Mouse (Mus musculus): ENCODE data around the gene Etfdh.
A peak's percentile ranks its signal among the peaks of the same experiment; 100 is the strongest.

Gene Etfdh

DNA sequence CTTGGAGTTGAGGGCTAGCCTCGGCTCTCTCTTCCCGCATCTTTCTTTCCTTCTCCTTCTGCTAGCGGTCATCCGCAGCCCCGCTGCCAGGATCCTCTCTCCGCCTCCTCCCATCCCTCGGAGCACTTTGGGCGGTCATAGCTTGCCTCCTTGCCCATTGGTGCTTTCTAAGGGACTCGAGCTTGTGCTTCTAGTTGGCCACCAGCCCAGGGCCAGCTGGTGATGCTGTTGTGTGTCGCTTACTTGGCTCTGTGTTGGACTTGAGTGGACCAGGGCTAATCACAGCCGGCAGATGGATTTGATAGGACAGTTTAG is at the start of gene Etfdh:
Etfdh (minus strand) TSS at position 85 of the 315 bp plus-strand sequence.
- DNase-seq (ENCODE audit: extremely low spot score): peak; percentile 68

DNA sequence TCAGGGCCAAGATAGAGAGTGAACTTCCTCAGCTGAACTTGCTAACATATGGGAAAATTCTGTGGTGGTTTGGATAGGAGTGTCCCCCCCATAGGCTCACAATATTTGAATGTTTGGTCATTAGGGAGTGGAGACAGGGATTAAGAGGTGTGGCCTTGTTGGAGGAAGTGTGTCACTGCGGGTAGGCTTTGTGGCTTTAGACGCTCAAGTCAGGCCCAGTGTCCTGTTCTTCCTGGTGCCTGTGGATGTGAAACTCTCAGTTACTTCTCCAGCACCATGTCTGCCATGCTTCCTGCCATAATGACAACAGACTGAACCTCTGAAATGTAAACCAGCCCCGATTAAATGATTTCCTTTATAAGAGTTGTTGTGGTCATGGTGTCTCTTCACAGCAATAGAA is 47.1 kb upstream of the Etfdh start:
- no peak for DNase-seq (ENCODE audit: extremely low spot score)

DNA sequence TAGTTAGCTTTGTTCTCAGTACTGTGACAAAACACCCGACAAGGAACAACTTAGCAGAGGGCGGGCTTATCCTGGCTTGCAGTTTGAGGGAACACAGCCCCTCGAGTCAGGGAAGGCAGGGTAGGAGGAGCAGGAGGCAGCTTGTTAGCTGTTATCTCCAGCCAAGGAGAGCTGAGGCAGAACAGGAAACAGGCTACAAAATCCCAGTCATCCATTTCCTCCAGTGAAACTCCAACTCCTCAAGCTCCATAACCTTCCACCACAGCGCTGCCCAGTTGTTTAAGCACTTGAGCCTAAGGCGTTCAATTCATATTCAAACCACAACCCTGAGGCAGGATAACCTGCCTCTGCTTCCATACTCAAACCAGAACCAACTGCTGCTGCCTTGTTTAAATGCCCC is 45.3 kb upstream of the Etfdh start:
- DNase-seq (ENCODE audit: extremely low spot score): no peak

DNA sequence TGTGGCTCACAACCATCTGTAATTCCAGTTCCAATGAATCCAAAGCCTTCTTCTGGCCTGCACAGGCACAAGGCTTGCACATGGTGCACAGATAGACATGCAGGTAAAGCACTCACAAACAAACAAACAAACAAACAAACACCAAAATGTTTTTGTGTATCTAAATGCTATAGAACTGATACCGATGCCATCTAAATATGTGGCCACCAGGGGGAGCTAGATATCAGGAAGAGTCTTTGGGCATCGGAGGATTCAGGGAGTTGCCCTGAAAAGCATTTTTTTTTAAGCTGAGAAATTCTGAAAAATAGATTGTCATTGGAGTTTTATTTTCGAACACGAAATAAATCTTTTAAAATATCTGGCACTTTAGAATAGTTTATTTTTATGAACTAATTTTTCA is 43.8 kb upstream of the Etfdh start:
- peak; percentile 43 for DNase-seq (ENCODE audit: extremely low spot score)

DNA sequence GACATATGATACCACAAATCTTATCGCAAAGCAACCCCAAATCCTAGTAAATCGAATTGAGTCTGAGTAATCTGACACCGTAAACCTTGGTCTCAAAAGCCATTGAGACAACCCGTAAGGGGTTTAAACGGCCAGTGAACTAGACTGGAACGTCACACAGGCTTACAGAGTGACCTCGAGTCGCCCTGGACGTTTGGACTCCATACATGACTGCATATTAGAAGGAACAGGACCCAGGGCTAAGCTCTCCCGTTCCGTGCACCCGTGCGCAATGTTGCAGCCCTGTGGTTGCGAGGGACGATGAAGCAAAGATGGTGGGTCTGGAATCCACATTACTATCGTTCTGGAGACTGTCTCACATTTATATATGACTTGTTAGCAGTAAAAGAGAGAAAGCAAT is 42.9 kb upstream of the Etfdh start:
- no peak for DNase-seq (ENCODE audit: extremely low spot score)

DNA sequence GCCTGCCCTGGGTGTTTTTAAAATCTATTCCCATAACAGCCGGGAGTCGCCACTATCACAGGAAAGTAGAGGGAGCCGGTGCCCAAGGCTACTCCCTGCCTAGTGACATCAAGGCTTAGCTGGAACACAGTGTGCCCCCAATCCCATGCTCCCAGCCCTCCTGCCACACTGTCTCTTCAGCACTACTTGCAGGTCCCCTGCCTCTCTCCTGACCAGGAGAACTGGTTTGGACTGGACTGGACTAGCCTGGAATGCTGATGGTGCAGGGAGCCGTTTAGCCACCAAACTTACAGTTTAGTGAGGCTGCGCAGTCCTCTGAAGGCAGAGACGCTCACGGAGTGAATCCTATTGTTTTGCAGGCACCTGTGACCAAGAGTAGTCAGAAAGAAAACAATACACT is 41.3 kb upstream of the Etfdh start:
- no peak for DNase-seq (ENCODE audit: extremely low spot score)

DNA sequence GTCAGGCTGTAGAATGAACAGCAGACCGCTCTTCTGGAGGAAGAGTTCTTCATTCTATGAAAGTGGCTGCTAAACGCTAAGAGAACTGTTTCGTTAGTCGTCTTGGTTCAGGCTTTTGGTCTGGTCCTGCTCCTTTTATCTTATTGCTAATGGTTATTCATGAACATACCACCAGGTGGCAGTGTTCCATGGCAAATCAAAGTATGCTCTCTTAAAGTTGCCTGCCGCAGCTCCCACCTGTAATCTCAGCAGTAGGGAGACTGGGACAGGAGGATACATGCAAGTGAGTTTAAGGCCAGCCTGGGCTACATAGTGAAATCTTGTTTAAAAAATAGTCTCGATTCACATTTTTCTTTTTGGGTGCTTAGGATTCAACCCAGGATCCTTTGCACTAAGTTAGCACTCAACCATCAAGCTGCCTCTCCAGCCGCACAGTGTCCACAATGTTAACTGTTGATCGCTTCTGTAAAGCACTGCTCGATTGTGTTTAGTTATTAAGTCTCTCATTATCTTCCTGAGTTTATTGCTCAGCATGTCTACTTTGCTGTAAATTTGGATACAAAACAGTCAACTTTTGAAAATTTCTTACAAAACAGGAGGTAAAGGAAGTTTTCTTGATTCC is 35.6 kb upstream of the Etfdh start:
- peak; percentile 75 for DNase-seq (ENCODE audit: extremely low spot score)

DNA sequence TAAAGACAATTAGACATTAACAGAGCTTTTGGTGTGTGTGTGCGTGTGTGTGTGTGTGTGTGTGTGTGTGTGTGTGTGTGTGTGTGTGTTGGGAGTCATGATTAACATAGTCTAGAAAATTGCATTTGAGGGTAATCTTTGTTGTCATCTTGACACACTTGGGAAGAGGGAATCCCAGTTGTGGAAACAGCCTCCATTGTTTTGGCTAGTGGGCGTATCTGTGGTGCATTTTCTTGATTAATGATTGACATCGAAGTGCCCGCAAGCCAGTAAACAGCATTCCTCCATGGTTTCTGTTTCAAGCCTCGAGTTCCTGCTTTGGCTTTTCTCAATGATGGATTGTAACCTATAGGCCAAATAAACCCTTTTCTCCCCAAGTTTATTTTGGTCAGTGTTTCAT is 27.4 kb upstream of the Etfdh start:
- DNase-seq (ENCODE audit: extremely low spot score): no peak

DNA sequence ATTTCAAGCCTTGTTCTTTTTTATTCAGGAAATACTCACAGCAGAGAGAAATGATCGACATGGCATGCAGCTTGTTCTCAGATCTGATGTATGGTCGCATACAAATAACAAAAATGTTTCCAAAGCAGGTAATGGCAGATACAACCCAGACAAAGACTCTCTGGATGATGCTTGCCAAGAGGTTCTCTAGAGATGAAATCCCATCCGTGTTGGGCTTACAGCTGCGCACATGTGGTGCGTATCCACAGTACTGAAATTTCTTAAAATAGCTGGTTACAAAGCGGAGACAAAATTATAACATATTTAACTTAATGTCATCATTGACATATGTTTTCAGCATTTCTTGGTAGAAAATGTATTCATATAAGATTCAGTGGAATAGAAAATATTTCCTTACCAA is 22.8 kb upstream of the Etfdh start:
- DNase-seq (ENCODE audit: extremely low spot score): no peak

DNA sequence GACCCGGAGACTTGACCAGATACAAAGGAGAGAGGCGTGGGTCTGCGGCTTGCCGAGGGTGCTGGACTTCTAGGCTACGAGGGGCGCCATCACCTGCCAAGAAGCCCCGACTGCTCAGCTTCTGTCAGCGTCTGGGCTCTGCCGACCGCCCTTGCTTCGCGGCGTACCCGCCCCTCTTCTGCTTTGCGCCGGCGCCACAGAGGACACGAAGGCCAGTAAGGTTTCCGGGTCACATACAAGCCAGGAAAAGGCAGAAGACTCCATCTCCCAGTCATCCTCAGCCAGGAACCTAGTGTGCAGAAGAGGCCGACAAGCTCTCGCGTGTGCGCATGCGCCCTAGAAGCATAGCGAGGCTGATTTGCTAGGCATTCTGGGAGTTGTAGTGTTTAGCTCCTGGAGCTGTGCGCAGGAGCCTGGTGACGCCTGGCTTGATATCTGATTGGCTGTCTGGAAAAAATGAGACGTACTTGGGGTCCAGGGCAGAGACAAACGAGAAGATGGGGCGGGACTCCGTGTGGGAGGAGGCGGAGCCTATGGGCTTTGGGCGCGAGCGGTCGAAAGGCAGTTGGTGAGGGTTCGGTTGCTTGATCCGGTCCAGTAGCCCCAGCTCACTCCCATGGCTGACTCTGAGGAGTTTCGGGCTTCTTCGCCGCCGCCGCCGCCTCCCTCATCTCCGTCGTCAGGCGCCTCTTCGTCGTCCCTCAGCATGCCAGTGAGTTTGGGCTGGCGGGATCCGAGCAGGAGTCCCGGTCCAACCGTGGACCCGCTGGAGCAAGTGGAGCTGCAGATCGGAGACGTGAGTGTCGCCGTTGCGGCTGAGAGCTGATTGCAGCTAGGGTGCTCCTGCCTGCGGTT is 512 bp downstream of the Etfdh start, which contains the start of gene 4930579G24Rik:
4930579G24Rik (plus strand) TSS at position 519 of the 855 bp plus-strand sequence.
- peak; percentile 94 for DNase-seq (ENCODE audit: extremely low spot score)

DNA sequence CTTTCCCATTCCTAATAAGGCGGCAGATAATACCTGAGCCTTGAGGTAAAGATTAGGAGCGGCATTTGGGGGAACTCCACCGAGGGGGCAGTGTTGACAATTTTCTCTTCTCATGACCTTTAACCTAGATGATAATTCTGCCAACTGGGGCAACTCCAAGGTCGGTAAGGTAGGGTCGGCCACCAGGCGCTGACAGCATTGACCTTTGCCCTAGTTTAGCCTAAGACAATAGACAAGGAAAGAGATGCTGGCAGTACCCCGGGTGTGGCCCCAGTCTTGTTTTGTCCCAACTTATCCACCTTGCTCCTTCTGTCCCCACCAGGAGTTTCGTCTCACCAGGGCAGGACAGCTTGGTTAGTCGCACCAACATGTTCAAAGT is 1.1 kb downstream of the Etfdh start:
- DNase-seq (ENCODE audit: extremely low spot score): no peak

DNA sequence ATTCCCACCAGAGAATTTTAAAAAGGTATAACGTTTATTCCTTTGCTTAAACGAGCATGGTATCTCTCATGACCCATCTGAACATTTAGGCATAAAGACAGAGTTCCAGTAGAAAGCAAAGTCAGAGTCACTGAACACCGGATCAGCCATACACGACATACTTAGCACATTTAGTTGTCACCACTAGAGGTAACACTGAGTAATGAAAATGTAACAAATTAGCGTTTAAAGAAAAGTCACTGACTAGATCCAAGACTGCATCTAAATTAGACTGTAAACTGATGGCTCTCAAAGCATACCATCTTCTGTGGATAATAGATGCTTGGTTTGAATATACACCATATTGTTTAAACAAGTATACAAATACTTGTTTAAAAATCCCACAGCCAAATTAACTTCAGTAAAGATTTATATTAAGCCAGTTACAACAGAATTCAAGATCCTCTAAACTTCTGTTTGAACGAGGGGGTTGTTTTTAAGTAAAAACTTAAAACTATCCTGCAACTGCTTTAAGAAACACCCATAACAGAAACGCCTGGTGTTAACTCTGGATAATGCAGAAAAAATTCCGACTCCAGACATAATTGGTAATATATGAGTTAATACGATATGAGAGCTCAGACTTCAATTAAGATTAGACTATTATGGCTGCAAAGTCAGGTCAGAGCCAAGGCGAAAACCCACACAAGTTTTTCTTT is 1.7 kb downstream of the Etfdh start:
- no peak for DNase-seq (ENCODE audit: extremely low spot score)

DNA sequence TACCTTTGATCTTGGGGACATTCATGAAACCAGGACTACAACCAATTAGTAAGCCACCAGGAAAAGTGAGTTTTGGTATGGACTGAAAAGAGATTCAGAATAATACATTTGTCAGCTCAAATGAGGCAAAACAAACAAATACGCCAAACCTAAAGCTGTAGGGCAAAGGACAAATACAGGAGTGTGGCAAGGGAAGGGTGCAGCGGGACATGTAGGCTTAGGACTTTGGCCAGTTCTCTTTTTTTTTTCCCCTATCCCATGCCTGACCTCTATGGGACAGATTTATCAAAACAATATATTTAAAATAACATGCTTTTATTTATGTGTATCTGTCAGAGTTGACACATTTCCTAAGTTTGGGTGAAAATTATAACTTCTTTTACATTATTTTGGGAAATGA is 19.4 kb downstream of the Etfdh start:
- no peak for DNase-seq (ENCODE audit: extremely low spot score)

DNA sequence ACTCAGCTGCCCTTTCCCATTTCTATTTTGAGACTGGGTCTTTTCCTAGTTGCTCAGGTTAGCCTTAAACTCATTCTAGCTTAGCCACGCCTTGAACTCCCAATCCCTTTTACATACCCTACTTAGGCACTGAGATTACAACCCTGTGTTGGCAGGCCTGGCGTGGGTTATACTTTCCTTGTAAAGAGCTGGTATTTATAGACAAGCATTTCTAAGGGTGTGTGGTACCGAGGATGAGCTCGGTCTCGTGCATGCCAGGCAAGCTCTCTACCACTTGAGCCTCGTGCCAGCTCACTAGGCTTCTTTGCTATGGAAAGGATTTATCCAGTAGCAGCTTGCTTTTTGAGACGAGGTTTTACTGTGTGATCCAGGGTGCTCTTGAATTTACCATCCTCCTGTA is 33.8 kb downstream of the Etfdh start:
- DNase-seq (ENCODE audit: extremely low spot score): no peak

DNA sequence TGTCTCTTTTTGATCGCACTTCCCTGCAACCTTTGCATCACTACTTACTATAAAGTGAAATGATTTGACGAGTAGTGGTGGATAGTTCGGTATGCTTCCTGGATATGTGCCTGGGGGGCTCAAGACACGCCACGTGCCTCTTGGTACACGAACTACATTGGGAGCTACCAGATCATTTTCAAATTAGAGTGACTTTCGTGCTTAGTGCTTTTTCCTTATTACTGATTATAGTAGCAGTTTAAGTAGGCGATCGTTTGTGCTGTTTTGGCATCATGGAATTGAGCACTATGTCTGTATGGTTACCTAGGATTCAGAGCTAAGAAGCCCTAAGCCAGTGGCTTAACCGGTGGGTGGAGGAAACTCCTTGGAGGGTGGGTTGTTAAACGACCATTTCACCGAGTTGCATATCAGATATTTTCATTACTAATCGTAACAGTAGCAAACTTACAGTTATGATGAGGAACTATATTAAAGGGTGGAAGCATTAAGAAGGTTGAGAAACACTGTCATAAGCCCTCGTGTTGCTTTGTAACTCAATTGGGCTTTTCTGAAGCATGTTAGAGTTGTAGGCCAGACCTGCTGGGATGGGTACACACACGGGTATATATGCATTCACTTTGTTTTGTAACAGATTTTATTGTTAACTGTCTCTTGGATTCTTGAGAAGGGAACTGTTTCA is 37.4 kb downstream of the Etfdh start:
- no peak for DNase-seq (ENCODE audit: extremely low spot score)

DNA sequence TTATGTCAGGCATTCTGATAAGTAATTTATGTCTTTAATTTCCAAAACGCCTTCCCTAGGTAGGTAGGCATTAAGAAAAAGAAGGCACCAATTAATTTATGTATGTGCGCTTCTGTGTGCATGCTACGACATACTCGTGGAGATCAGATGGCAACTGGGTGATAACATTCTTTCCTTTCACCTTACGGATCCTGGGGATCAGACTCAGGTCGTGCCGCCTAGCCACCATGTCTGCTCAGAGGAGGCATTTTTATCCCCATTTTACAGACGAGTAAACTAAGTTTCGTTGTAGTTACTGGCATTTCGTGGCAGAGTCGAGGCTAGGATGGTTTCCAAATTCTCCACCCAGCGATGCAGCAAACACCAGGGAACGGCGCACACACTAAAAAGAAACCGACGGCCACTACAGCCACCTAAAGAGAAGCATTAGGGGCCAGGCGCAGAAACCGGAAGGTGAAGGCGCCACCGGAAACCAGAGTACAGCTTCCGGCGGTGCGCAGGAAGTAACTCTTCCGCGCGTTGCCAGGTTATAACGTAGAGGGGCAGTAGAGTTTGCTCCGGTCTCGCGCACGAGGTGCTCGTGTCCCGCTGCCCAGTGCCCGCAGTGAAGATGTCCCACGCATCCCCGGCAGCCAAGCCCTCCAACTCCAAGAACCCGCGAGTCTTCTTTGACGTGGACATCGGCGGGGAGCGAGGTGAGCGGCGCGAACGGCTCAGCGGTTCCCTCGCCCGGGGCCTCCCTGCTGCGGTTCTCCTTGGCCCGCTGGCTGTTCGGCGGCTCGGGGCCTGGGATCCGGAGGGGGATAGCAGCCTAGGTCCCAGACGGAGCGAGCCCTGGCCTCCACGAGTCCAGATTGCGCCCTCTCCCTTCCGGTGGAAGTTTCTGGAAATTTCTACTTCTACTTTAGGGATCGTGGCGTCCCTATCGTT is 38.2 kb downstream of the Etfdh start, which contains the start of gene Ppid:
Ppid (plus strand) TSS at position 480 of the 930 bp plus-strand sequence.
- peak; percentile 82 for DNase-seq (ENCODE audit: extremely low spot score)

DNA sequence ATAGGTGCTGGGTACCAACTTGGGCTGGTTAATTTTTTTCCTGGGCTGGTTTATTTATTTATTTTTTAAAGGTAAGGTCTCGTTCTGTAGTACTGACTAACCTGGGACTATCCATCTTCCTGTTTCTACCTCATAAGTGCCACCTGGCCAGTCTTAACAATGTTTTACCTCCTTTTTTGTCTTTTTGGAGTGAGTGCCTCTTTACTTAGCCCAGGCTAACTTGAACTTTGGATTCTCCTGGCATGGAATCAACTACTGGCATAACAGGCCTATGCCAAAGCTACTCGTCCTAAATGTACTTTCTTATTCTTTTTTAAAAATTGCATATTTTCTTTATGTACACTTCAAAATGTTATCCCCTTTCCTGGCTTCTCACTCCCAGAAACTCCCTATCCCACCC is 39.6 kb downstream of the Etfdh start:
- DNase-seq (ENCODE audit: extremely low spot score): no peak

DNA sequence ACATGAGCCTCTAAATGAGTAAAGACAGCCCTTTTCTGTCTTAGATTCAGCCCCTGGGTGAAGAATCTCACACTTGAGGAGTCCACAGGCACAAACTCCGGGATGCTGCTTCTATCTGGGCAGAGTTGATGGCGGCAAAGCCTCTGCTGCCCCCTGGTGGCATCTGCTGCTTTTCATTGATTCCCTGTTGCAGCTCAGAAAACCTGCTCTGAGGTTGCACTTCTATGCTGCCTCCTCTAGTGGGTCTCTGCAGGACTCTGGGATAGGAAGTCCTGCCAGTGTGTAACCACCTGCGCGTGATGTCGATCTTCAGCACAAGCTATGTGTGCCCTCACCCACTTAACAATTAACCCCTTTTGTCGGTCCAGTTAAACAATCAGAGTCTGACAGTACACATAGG is 42.5 kb downstream of the Etfdh start:
- peak; percentile 92 for DNase-seq (ENCODE audit: extremely low spot score)

DNA sequence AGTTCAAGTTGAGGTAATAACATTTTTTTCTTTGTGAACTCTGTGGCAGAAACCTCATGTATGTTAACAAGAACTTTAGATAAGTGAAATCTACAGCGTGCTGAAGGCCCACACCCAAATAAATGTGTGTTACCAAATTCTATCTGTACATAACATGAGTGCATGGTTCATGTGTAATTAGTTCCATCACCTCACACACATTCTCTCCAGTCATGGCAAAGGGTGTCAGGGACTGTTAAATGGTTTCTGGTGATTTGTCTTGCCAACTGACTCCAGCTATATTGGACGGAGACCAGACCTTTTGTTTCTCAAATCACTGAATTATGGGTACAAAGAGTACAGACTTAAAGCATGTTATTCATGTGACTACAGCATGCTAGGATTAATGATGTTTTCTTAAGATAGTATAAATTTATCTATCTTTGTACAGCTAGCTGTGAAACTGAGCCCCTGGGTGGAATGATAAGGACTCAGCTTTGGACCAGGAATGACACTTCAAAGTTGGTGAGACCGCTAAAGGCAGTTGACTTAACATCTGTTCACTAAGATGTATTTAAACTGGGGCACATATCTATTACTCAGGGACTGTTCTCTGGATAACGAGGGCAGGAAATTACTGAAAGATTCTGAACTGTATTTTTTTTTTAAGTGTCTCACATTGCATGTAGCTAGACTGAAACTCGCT is 49.3 kb downstream of the Etfdh start:
- DNase-seq (ENCODE audit: extremely low spot score): no peak

DNA sequence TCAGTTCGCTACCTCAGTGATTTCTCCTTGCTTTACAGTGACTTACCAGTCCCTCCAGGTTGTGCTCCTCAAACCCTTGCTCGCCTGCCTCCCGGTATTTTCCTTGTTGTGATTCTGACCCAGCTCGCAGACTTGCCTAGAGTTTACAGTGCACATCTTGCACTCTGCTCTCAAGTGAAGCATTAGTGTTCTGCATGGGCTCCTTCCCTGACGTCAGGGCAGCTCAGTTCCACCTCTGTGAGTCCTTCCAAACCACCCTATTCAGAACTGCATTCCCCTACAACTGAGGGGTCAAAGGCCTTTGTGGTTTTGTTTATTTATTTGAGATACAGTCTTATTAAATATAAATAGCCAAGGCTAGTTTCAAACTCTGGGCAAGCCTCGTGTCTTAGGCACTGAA is 51.1 kb downstream of the Etfdh start:
- DNase-seq (ENCODE audit: extremely low spot score): no peak

DNA sequence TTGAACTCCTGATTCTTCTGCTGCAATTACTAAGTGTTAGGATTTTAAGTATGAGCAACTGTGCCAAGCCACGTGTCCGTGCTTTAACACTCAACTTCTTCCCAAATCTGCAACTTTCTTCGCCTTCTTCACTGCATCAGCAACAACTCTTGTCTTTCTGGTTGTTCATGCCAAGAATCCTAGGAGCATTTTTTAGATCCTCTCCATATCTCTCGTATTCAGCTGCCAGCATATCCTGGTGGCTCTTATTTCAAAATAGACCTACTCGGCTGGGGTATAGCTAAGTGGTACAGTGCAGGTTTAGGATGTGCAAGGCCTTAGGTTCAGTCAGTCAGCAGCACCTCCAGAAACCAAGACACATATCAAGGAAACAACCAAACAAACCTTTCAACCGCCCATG is 51.7 kb downstream of the Etfdh start:
- DNase-seq (ENCODE audit: extremely low spot score): no peak
